Mouse (Mus musculus) layer of hippocampus, postnatal 25 days (tissue): ENCODE measurements around the gene Nmt1. TPM values are rescaled to one million over a fixed set of nuclear protein-coding genes. Genes with fewer than 3 reads are reported as not detected.

Experiments
- DNase-seq, 2 experiments: peaks; one replicate each; pipeline ENCODE4 v3.0.0; 2022; ENCODE audit warnings: mixed read lengths in 2 of 2, low spot score in 1 of 2; ENCODE audit errors: extremely low spot score in 1 of 2
- total RNA-seq, 2 experiments: library from RNA; stranded (reverse); gene quantifications; 2 replicates each; pipeline ENCODE4 v1.2.3; 2021

Nmt1 gene
- 100 to 1,000 TPM; 153 to 166 TPM for total RNA-seq

DNA sequence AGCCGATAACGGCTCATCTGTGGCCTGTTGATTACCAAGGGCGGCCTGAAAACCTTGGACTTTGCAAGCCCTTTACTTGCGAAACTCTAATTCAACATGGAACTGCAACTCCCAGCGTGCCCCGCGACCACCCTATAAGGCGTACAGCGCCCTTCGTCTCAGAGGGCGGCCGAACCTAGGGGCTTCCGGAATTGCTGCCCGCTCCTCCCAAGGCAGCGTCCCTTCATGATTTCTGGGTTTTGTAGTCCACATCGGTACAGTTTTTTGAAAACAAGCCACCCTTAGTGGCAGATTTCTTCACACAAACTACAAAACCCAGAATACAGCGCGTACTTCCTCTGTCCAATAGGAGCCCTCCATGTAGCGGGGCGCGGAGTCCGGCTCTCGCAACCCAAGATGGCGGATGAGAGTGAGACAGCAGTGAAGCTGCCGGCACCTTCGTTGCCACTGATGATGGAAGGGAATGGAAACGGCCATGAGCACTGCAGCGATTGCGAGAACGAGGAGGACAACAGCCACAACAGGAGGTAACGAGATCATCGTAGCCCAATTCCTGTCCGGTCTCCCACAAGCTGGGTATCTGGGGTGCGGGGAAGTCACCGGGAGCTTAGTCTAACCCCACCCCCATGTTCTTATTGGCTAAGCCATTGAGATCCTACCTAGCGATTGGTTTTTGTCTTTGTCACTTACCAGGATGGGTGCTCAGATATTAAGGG lies at the start of gene Nmt1, which contains the start of gene Dcakd:
TSS of gene Nmt1 (plus strand) at position 15 of the 716 bp plus-strand sequence.
TSS of gene Dcakd (minus strand) at position 158 of the 716 bp plus-strand sequence.
- DNase-seq = peak; percentile 77 to 91

DNA sequence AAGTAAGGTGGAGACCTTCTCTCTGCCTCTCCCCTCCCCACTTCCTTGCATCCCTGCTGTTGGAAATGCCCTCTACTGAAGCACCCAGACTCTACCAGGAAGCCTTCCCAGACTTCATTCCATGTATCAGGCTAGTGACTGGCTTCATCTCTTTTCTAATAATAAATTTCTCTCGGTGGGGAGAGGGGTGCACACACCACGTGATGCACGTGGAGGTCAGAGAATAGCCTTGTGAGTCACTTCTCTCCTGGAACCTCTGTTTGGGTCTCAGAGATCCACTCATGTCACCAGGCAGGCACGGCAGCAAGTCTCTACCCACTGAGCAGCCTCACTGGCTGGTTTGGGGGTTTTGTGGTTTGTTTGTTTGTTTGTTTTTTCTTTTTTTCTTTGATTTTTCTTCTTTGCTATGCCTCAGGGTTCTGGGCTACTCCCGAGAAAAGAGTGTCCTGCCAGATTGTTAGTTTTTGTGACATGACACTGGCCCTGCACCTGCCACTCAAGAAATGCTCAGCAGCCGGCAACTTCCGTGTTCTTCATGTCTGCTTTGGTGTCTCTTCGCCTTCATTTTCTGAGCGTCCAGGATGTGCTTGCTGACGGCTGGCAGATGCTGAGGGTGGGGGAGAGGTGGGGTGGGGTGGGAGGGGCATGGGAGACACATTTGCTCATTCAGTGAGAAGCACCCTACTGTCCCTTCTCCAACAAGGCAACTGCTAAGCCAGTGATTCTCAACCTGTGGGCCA lies 46.7 kb upstream of the Nmt1 start:
- DNase-seq = no peak

DNA sequence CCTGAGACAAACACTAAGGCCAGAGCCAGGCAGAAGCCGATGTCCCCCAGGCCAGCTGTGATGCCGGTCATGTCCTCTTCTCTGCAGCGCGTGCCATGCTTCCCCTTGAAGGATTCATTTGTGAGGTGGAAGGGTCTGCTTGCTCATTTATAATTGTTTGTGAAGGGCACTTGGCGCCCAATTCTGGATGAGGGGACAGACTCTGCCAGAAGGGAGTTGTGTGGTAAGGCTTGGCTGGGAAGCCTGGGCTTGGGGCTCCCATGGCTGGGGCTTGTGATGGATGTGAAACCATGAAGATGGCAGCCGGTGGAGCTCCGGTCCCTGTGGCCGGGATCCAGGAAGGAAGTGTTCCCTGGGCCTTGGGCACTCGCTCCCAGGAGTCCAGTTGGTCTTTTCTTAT lies 43.9 kb upstream of the Nmt1 start:
- no peak for DNase-seq

DNA sequence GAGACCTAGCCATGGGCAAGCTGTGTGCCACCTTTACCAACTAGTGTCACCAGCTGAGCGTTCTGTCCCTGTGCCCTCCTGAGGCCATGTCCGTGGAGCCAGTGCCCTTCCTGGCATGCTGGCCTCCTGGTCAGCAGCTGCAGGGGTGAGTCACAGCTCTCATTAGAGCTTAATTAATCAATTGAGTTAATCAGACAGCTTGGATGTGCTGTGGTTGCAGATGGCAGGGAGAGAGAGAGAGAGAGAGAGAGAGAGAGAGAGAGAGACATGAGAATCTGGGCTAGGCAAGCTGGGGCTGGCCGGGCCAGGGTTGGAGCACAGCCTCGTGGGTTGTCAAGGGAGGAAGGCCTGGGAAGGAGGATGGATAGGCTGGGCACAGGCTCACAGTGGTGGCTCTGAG lies 43.4 kb upstream of the Nmt1 start:
- DNase-seq = no peak

DNA sequence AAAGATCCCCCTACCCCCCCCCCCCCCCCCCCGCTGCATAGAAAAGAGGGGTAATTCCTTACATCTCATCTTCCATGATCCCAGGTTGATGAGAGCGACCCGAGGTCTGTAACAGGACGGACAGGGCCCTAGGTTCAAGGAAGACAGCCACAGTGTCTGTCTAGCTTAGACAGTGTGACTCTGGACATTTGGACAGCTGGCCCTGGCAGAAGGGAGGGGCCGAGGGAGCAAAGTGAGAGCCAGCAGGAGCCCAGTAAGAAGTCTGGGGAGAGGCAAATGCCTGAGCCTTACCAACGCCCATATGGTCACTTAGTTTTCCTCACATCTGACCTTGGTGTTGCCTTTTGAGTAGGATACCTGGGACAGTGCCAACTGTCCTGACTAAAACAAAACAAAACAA lies 42.8 kb upstream of the Nmt1 start:
- DNase-seq = no peak

DNA sequence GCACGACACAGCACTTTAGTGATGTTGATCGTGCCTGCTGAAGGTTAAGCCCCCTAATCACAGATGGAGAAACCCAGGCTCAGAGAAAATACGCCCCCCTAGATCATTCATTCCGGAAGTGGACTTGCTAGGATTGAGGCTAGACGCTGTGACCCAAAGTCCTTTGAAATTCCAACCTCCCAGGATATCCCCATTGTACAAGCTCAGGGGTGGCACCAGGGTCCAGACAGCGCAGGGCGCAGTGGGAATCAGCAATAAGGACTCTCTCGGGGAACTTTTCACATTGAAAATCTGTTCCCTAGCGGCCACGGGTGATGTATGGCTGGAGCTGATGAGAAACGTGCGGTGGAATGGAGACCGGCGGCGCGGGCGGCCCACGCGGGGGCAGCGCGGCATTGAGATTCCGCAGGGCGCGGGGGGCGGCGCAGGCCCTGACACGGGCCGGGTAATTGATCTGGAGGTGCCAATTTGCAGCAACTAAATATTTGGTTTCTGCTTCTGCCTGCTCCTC lies 38.3 kb upstream of the Nmt1 start:
- DNase-seq = no peak

DNA sequence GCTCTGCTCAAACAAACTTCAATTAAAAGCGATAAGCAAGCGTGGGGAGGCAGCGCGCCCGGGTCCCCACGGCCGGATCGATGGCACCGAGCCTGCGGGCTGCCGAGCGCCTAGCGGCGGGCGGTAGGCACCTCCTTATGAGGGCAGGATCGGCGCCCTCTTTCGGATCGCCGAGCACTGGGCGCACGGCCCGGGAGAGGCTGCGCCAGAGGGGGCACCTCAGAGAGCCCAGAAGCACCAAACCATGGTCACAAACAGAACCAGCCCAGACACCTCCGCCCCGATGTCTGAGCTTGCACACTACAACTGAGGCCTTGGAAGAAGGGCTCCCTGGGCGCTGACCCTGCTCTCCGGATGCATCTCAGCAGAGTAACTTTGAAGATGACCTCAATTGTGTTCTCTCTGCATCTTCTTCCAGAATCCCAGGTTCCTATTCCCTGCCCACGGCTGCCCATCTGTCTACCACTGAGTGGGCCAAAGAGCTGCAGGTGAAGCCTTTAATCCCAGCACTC lies 37.8 kb upstream of the Nmt1 start:
- DNase-seq = peak in 1 of 2 experiments; percentile 53

DNA sequence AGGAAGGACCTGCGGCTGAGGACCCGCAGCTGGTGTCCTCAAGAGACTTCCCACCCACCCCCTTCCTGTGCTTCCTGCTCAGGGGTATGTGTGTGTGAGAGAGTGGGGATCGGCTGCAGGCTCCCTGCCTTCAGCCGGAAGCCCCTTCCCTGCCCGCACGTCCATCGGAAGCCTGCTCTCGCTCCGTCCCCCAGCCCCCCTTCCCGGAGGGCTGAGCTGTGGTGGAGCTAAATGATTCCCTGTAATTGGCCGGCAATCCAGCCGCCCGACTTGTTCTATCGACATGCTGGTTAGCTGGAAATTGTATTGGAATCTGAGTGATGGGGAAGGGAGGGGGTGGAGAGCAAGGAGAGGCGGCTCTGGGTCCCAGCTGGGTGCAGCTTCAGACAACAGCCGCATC lies 36.3 kb upstream of the Nmt1 start:
- DNase-seq = no peak

DNA sequence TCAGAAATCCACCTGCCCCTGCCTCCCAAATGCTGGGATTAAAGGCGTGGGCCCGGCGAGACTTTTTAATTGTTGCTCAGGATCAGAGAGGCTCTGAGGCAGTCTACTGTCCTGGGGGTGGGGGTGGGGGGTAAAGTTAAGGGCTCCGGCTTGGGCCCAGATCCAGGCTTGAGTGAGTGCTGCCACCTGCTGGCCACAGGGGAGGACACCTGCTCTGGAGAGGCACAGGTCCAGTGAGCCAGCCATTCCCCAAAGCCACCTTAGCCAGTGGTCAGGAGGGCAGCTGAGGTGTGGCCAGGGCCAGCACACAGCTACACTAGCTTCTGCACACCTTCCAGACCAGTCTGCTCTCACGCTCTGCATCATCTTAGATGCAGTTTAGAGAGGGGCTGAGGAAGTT lies 35.0 kb upstream of the Nmt1 start:
- peak; percentile 59 to 87 for DNase-seq

DNA sequence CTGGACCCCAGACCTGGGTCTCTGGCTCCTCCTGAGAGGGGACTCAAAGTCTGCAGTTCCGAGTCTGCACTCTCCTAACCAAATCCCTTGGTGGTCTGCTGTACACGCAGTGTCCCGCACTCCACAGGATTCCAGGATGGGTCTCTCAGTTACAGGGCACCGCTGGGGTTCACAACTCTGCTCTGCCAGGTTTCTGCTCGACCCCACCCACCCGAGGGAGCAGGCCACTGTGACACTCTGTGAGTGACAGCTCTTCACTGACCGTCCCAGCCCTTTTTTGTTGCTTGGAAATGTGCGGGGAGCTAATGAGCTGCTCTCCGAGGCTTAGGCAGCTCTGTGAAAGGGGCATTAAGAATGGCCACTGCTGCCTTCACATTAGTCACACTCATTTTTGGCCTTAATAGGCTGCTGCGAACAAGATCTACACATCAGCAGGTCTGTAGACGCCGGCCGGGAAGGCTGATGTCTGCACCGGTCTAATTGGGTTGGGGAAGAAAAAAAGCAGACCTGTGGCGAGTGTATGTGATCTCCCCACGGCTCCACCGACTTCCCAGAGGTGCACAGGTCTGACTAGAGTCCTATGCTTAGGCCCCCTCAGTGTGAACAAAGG lies 34.5 kb upstream of the Nmt1 start:
- no peak for DNase-seq

DNA sequence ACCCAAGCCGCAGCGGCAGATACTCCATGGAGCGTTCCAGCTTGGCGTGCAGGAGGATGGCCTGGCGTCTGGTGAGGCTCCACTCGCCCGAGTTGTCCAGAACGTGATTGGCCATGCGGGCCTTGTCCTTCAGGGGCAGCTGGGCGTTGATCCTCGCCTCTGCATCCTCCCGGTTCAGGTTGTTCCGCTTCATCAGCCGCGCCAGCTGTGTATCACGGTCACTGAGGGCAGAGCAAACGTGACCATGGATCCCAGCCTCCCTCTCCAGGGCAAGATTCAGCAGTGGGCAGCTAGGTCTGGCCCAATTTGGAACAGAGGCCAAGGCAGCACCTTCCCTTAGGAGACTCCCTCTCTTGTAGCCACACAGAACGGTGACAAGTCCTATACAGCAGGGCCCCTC lies 33.0 kb upstream of the Nmt1 start:
- DNase-seq = no peak

DNA sequence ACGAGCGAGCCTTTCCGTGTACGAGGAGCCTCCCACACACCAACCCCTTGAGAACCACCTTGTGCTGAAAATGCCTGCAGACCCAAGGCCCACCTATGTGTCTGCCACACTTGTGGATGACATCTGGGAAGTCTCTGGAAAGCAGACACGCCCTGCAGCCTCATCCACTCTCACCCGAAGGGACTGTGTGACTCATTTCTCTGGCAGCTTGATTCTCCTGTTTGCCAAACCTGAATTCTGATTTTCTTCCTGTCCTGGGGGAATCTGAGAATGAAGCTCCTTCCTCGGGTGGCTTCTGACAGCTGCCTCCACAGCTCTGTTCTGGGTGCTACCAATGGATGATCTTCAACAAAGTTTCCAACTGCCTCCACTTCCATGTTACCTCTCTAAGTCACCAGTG lies 31.6 kb upstream of the Nmt1 start:
- no peak for DNase-seq

DNA sequence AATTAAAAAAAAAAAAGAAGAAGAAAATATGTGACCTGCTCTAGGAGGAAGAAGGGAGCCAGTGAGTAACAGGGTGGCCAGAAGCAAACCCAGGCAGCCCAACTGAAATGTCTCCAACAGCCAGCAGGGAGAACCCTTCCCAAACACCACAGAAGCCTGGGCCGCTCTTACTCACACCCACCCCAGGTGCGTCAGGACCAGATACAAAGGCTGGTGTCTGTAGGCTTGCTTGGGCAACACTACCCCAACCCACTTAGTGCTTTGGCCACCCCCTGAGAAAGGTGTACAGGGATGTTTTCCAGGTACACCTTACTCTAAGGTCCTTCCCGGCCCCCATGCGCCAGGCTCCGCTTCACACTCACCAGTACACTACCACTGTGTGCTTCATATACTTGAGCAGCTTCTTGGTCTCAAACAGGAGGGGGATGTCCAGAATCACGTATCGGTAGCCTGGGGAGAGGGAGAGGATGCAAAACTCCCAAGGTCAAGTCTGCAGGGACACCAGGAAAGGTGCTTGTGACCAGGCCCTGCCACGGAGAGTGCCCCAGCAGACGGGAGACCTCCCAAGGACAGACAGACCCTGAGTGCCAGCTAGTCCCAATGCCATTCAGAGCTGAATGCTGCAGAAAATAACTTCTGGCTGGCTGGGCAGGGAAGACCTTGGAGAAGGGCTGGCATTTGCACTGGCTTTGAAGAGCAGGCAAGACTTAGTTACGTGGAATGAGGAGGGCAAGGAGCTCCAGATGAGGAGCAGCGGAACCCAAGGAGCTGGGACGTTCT lies 30.8 kb upstream of the Nmt1 start:
- DNase-seq = no peak

DNA sequence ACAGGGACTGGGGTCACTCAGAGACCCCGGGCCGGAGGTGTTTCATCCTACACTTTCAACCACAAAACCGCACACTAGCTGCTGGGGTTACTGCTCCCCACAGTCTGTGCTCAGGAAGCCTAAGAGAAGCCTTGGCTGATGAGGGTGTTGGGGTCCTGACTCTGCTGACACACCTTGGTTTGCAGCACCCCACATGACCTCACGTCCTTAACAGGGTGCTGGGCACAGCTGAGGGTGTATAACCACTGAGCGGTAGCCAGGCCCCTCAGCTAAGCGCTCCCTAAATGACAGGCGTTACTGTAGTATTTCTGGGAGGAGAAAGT lies 29.8 kb upstream of the Nmt1 start:
- DNase-seq = no peak

DNA sequence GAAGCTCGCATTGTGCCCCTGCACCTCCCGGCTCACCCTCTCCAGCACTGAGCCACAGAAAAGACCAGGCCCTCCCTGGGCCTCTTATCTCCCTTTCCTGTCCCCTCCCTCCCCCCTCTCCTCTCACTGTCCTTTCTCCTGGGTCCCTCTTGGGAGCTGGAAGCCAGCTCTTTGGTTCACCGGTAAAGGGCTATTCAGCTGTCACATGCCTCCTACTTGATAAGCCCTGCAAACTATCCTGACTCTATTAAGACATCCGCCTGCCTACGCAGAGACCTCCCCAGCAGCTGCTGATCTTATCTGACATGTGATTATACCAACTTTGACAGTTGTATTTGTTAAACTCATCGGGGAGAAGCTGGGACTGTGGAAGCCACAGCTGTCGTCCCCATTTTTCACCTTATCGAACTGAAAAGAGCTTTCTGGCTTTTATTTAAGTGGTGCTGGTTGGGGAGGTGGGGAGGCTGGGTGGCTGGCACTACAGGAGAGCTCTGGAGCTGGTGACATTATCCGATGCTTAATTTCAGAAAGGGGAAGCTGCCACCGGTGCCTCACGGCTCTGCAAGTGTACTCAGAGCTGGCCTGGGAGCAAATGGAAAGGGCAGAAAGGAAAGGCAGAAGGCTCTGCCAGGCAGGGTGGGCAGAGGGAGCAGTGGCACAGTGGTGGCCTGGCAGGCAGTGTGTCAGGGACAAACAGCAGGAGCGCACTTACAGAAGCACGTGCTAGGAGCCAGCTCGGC lies 29.2 kb upstream of the Nmt1 start:
- no peak for DNase-seq

DNA sequence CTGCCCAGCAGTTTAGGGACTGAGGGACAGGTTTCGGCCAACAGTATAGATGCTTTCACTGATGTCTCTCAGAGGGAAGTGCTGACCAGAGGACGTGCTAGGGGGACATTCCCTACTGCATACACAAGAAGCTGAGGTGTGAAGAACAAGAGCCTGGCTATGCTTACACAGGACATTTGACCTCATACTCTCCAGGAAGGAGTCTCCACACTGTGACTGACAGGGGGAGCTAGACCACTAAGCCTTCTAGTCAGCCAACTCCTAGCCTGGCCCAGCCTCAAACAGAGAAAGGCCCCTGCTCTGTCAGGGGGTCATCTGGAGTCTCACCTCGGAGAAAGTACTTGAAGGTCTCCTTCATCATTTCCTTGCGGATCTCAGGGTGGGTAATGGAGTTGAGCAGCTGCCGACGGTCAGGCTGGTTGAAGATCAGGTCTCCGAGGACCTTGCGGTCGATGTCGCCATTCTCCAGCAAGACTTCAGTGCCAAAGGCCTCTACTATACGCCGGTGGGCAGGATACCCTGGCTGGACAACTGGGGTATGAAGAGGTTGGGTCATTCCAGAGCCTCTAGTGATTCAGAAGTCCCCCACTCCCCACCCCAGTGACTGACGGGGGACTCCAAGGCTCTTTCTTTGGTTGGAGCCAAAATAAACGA lies 28.5 kb upstream of the Nmt1 start:
- DNase-seq = no peak

DNA sequence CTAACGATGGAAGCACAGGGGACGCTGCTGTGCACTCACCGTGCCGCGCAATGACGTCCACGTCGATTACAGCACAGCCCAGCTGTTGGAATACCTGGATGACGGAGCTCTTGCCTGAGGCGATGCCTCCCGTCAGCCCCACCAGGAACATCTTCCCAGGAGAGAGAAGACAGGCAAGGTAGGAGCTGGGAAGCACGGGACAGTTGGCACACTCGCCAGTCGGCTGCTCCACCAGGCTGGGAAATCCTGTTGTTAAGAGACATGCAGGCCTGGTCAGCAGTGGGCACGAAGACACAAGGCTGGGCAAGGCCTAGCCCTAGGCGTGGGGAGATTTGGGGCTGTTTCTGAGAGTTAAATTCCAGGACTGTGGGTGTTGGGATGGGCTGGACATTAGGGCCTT lies 27.9 kb upstream of the Nmt1 start:
- no peak for DNase-seq

DNA sequence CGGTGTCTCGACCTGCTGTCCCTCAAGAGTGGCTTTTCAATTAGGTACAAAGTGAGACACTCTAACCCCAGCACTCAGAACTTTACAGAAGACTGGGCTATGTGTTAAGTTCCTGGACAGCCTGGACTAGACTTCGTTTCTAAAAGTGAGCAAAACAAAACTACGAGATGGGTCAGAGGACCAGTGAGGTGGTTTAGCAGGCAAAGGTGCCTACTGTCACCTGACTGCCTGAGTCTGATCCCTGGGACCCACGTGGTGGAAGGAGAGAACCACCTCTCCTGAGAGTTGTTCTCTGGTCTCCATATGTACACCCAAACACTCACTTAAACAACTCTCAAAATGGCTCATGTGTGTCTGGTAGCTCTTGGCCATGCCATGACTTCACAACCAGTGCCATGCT lies 26.9 kb upstream of the Nmt1 start:
- DNase-seq = no peak

DNA sequence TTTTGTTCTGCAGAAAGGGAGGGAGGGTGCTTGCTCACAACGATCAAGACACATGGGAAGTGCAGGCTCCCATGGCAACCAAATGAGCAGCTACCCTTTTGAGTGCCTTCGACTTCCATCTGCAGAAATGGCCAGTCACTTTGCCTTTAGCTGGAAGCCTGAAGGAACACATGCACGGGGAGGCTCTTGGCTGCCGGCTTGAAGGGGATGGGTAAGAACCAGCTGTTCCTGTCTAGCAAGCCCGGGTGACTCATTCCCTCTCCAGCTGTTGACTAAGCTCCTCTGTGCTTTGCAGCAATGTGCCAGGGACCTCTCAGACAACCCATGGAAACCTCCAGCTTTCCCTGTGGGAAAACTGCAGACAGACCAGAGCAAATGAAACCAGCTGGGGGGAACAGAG lies 24.8 kb upstream of the Nmt1 start:
- peak in 1 of 2 experiments; percentile 47 for DNase-seq
